Mouse (Mus musculus) neural tube, embryonic 14.5 days (tissue): ENCODE data around the gene Fam19a4. TPM values are rescaled to one million over a fixed set of nuclear protein-coding genes. Genes with fewer than 3 reads are reported as not detected.
A peak's percentile ranks its signal among the peaks of the same experiment; 100 is the strongest.

Source experiments
- ATAC-seq: fragments of 200-750 bp; cut with Nextera tagmentation; 2 replicates; pipeline ENCODE4 v1.8.0; 2017; ENCODE audit warnings: low read depth, mild to moderate bottlenecking, moderate TSS enrichment, moderate library complexity
- H3K27ac ChIP-seq: fragments of 300-500 bp; sonication (generic); 2 replicates; pipeline ENCODE4 v1.5.1; 2014; ENCODE audit warnings: low read depth, mild to moderate bottlenecking, control low read depth, low read length, moderate library complexity, mixed read lengths
- H3K27me3 ChIP-seq: fragments of 300-500 bp; sonication (generic); 2 replicates; pipeline ENCODE4 v1.6.1; 2014; ENCODE audit warnings: low read length; ENCODE audit not compliant: control insufficient read depth, insufficient read depth
- H3K36me3 ChIP-seq: fragments of 300-500 bp; sonication (generic); 2 replicates; pipeline ENCODE4 v1.6.1; 2014; ENCODE audit warnings: low read length, mixed read lengths; ENCODE audit not compliant: control insufficient read depth, insufficient read depth
- H3K4me1 ChIP-seq: fragments of 300-500 bp; sonication (generic); 2 replicates; pipeline ENCODE4 v1.6.1; 2014; ENCODE audit warnings: low read length; ENCODE audit not compliant: control insufficient read depth, insufficient read depth
- H3K4me2 ChIP-seq: fragments of 300-500 bp; sonication (generic); 2 replicates; pipeline ENCODE4 v1.6.1; 2014; ENCODE audit warnings: mild to moderate bottlenecking, low read depth, low read length, control low read depth
- H3K4me3 ChIP-seq: fragments of 300-500 bp; sonication (generic); 2 replicates; pipeline ENCODE4 v1.5.1; 2014; ENCODE audit warnings: low read depth, low read length, control low read depth, mixed read lengths
- H3K9ac ChIP-seq: fragments of 300-500 bp; sonication (generic); replicated peaks from 2 replicates; pipeline ENCODE4 v1.6.1; 2014; ENCODE audit warnings: low read depth, mild to moderate bottlenecking, control low read depth, low read length, mixed read lengths
- H3K9me3 ChIP-seq: fragments of 300-500 bp; sonication (generic); 2 replicates; pipeline ENCODE4 v1.6.1; 2016; ENCODE audit warnings: low read length; ENCODE audit not compliant: control insufficient read depth
- WGBS: fragments of 180-500 bp; shearing (Covaris S2); extraction: QIAGEN DNeasy Blood & Tissue Kit; methylation state at CpG from one replicate; pipeline ENCODE4 v1.1.7; 2014; 5-methylcytosine and 5-hydroxymethylcytosine counted together
- polyA plus RNA-seq: library from polyadenylated mRNA; unstranded; fragments of >200 nt; fragmentation: Nextera tagmentation; extraction: Ambion mirVana; gene quantifications from 2 replicates; pipeline ENCODE4 v1.2.1, GENCODE M21; 2014

The Fam19a4 gene
- polyA plus RNA-seq: 0.99 and 3.7 TPM in 2 replicates

DNA sequence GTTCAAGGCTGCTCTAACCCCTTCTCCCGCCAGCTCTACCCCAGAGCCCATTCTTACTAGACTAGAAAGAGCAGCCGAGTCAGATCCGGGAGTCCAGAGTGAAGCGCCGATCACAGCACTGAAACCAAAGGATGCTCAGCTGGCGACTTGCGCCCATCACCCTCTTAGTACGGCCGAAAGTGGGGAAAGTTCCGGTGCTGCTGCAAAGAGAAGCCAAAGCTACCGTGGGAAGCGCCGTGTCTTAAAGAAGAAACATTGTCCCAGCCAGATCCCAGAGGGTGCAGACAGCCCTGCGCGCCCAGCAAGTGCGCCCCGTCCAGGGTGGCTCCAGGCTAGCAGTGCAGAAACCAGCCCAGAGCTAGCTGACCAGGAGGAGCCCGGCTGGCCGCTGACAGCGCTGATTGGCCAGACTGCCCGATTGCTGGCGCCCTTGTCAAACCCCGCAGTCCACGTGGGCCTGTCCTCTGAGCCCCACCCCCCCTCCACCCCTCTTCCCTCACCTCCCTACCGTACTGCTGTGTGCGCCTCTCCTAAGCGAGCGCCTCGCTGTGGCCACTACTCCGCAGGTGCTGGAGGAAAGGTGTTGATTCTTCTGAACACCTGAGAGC is at the start of gene Fam19a4:
TSS of gene Fam19a4 (minus strand) at position 340 of the 608 bp plus-strand sequence.
- H3K27me3 ChIP-seq: peaks cover 7% of the 10 kb centered on the region
- 0 out of 2 replicates have a peak within 1 kb of the TSS, but pooled peaks have one; percentile 28 for H3K9ac ChIP-seq

DNA sequence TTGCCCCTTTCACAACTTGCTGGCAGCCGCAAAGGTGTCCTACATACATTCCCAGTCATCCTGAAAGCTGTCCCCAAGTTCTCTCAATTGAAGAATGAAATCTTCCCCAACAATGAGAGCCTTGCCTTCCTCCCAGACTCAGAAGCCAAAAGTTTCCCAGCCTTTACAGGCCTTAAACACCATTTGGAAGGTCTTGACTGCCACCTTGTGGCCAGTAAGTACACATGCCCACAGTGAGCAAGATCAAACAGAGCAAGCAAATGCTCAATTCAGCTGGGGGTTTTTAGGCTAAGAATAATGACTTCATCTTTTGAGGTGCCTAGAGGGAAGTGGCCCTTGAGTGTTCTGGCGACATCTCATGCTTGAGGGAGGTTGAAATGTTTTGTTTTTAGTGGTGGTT is 46.6 kb upstream of the Fam19a4 start:
- H3K9ac ChIP-seq: no peak overlapping the region
- no peak overlapping the region for H3K4me3 ChIP-seq
- H3K4me1 ChIP-seq: peaks cover under 1% of the 10 kb centered on the region; the same call in 1 of the 2 replicates
- no peaks in the 10 kb centered on the region for H3K9me3 ChIP-seq
- no peak overlapping the region for H3K27ac ChIP-seq
- no peak overlapping the region for H3K4me2 ChIP-seq
- no peaks in the 10 kb centered on the region for H3K27me3 ChIP-seq
- 11% methylated on average over 2 of the region's 2 CpGs for WGBS
- H3K36me3 ChIP-seq: no peaks in the 10 kb centered on the region
- ATAC-seq: peak; percentile 82

More for the DNA sequence above, at the start of gene Fam19a4:
- H3K4me3 ChIP-seq: peak within 1 kb of the TSS; percentile 28
- peak within 1 kb of the TSS; percentile 59 for H3K4me2 ChIP-seq
- WGBS: under 1% methylated on average over 30 of the region's 30 CpGs
- ATAC-seq: peak; percentile 83
- no peak within 1 kb of the TSS for H3K27ac ChIP-seq
- H3K9me3 ChIP-seq: no peaks in the 10 kb centered on the region
- peaks cover 7% of the 10 kb centered on the region; the same call in 1 of the 2 replicates for H3K4me1 ChIP-seq
- H3K36me3 ChIP-seq: no peaks in the 10 kb centered on the region

DNA sequence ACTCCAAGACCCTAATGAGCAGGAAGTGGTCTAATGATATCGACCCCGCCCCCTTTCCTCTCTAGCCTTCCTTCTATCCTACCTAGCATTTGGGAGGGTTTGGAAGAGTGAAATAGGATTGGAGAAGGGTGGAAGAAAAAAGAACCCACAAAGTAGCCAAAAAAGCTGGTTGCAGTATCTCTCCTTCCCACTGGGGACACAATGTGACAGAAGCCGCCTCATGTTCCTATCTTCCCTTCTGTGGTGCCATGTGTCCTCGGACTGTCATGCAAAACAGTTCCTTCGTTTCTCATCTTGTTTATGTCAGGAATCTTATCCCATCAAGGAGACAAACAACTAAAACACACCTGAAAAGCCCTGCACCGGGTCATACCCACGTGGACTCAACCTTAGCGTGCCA is 45.9 kb upstream of the Fam19a4 start:
- ATAC-seq: no peak

DNA sequence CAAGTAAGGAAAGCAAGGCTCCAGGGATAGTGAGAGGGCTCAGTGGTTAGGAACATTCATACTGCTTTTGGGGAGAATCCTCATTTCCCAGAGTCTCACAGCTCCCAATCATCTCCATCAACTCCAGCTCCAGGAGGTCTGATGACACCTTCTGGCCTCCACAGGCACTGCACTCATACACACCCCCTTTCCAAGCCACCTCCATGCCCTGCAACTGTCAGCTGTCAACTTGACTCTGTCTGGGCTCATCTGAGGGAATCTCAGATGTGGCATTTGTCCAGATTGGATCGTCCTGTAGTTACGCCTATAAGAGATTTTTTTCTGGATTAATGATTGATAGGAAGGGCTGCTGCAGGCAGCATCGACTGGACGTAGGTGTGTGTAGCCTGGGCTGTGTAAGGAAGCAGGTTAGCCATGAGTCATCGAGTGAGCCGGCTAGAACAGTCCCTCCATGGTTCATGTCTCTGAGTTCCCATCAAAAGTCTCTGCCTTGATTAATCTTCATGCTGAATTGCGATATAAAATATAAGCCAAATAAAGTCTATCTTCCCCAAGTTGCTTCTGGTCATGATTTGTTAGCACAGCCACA is 44.1 kb upstream of the Fam19a4 start:
- Histone ChIP-seq H3K36me3 (no peaks in the 10 kb centered on the region), H3K9me3 (no peaks in the 10 kb centered on the region), H3K27me3 (no peaks in the 10 kb centered on the region), H3K4me3 (no peak overlapping the region), H3K27ac (no peak overlapping the region), H3K4me1 (peaks cover 3% of the 10 kb centered on the region; the same call in 1 of the 2 replicates), H3K9ac (no peak overlapping the region), H3K4me2 (no peak overlapping the region)
- ATAC-seq: no peak
- WGBS: 78% methylated on average over 7 of the region's 7 CpGs

More for the DNA sequence above, 45.9 kb upstream of the Fam19a4 start:
- H3K9me3 ChIP-seq: no peaks in the 10 kb centered on the region
- H3K4me3 ChIP-seq: no peak overlapping the region
- H3K4me2 ChIP-seq: no peak overlapping the region
- peaks cover 3% of the 10 kb centered on the region; the same call in 1 of the 2 replicates for H3K4me1 ChIP-seq
- WGBS: 81% methylated on average over 8 of the region's 8 CpGs
- H3K27ac ChIP-seq: no peak overlapping the region
- no peaks in the 10 kb centered on the region for H3K36me3 ChIP-seq
- H3K27me3 ChIP-seq: no peaks in the 10 kb centered on the region
- H3K9ac ChIP-seq: no peak overlapping the region

DNA sequence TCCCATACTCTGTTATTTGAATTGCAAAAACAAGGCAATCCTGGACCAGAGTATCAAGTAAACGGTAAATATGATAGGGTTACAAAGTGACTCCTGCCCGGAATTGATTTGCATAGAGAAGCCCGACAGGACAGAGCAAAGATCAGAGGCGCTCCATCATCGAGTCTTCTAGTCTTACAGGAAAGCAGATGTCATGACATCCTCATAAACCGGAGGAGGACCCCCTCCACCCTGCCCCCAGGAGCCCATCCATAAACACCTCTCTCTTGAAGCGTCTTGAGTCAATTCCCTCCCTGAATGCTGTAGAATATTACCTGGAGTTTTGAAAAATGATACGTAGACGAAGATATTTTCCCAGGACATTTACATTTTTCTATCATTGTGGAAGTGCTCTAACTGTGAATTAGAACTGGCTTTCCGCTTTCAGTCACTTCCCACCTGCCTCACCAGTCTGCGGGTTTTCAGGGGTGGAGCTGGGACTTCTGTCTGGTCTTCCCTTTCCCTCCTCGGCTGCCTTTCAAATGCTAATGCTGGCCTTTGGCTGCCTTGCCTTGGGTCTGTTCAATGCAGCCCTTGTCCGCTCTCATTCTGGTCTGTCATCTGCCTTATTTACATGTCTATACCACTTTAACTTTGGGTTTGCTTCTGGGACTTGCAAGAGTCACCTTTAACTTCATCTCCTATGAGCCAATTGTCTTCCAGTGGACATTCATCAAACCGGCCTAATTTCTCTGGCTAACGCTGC is 41.9 kb upstream of the Fam19a4 start:
- 2% methylated on average over 15 of the region's 15 CpGs for WGBS

DNA sequence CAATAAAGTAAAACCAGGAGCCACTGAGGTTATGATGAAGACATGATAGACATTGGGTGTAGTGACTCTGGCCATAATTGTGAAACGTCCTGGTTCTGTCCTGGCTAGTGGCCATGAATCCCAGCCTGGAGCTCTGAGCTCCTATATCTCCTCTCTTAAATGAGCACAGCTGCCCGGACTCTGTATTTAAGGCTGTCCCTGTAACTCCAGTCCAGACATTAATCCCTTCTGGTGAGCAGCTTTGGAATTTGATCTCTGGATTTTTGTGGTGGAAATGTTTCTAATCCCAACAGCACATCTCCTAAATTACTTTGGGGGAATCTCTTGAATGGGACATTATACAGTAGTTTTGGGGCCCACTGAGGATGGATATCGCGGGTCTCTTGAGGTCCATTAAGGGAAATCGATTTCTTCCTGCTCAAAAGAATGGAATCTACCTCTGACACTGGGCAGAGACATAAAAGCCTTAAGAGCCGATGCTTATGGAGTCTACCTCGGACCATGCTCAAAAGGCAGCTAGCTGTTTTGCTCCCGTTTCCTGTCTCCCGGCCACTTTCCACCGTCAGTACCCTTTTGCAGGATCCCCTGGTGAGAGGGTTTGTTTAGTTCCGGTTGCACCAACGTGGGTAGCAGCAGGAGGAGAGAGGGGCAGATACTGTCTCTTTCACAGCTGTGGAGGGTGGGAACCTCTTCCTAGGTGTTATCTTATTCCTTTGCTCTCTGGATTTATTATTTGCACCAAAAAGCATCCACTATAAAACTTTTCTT is 41.2 kb upstream of the Fam19a4 start:
- H3K36me3 ChIP-seq: no peaks in the 10 kb centered on the region
- H3K27me3 ChIP-seq: no peaks in the 10 kb centered on the region
- no peak overlapping the region for H3K9ac ChIP-seq
- WGBS: 16% methylated on average over 12 of the region's 12 CpGs
- no peaks in the 10 kb centered on the region for H3K9me3 ChIP-seq
- H3K4me3 ChIP-seq: no peak overlapping the region
- no peak for ATAC-seq
- H3K4me1 ChIP-seq: peaks cover 3% of the 10 kb centered on the region; the same call in 1 of the 2 replicates
- no peak overlapping the region for H3K27ac ChIP-seq
- peak overlapping the region; percentile 20; the same call in 1 of the 2 replicates for H3K4me2 ChIP-seq

More for the DNA sequence above, 41.9 kb upstream of the Fam19a4 start:
- Histone ChIP-seq H3K9ac (no peak overlapping the region), H3K4me1 (peaks cover 3% of the 10 kb centered on the region; the same call in 1 of the 2 replicates), H3K27me3 (no peaks in the 10 kb centered on the region), H3K36me3 (no peaks in the 10 kb centered on the region), H3K27ac (no peak overlapping the region), H3K4me2 (peak overlapping the region; percentile 20; the same call in 1 of the 2 replicates), H3K9me3 (no peaks in the 10 kb centered on the region), H3K4me3 (no peak overlapping the region)
- ATAC-seq: peak; percentile 69; the same call in 1 of the 2 replicates

DNA sequence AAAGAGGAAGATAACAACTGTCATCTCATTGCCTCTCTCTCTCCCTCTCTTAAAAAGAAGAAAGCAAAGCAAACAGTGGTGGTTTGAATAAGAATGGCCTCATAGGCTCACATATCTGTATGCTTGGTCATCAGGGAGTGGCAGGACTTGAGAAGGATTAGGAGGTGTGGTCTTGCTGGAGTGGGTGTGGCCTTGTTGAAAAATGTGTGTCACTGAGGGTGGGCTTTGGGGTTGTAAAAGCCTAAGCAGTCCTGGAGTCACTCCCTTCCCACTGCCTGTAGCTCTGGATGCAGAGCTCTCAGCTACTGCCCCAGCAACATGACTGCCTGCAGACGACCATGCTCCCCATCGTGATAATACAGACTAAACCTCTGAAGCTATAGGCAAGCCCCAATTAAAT is 22.1 kb upstream of the Fam19a4 start:
- Histone ChIP-seq H3K9ac (no peak overlapping the region), H3K27me3 (no peaks in the 10 kb centered on the region), H3K36me3 (no peaks in the 10 kb centered on the region), H3K4me1 (no peaks in the 10 kb centered on the region), H3K27ac (no peak overlapping the region), H3K4me3 (no peak overlapping the region), H3K9me3 (no peaks in the 10 kb centered on the region), H3K4me2 (no peak overlapping the region)
- no peak for ATAC-seq
- WGBS: 90% methylated on average over 2 of the region's 2 CpGs

DNA sequence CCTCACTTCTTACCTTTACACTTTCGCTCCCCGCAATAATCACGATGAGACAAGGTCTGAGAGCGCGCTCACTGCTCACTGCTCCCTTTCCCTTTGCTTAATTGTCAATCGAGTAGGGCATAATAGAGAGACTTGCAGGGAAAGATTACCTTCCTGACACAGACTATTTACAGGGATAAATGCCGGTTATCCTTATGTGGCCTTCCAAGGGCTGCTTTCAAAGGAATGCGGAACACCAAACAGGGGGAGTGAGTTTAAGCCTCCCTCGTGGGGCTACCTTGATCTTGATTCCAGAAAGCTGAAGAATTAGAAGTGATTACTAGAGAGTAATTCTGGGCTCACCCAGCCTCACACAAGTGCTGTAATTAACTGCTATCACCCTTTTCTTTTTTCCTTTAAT is 19.8 kb upstream of the Fam19a4 start:
- 46% methylated on average over 9 of the region's 9 CpGs for WGBS
- no peak overlapping the region for H3K4me2 ChIP-seq
- no peaks in the 10 kb centered on the region for H3K27me3 ChIP-seq
- no peak overlapping the region for H3K4me3 ChIP-seq
- no peak overlapping the region; the same call in 1 of the 2 replicates for H3K27ac ChIP-seq
- H3K36me3 ChIP-seq: no peaks in the 10 kb centered on the region
- no peak overlapping the region for H3K9ac ChIP-seq
- no peaks in the 10 kb centered on the region for H3K9me3 ChIP-seq
- no peaks in the 10 kb centered on the region for H3K4me1 ChIP-seq
- ATAC-seq: no peak
